Mouse (Mus musculus): ENCODE measurements around the gene Cs.

GRCm38 (mm10) chr10:128391850-128392249 is 54.3 kb downstream of the Cs start:
- TF ChIP-seq CTCF (IDR thresholded peaks at IDR 0.05; ENCODE audit: low read depth) (no peak), EP300 (IDR thresholded peaks at IDR 0.05; ENCODE audit: low read depth) (no peak)
